Mouse (Mus musculus): ENCODE results near the gene Gstm3.

GRCm38 (mm10) chr3:107986041-107986562, 17.0 kb upstream of the Gstm3 start, which contains the start of gene Gstm2:
- TF ChIP-seq EP300 (IDR thresholded peaks at IDR 0.05; ENCODE audit: insufficient read depth, low read depth, low read length) (no peak), CTCF (IDR thresholded peaks at IDR 0.05; ENCODE audit: low read depth, low read length) (no peak)
